Mouse (Mus musculus): Measurements from ENCODE around the gene Emx1. TPM values are rescaled to one million over a fixed set of nuclear protein-coding genes. Genes with fewer than 3 reads are reported as not detected.

Emx1 gene
- polyA plus RNA-seq, 1 experiment from 2014 or later: 57.5 TPM

GRCm38 (mm10) chr6:85223498-85224150 is 36.4 kb downstream of the Emx1 start:
- peak; percentile 13; the same call in 1 of the 2 replicates for ATAC-seq

GRCm38 (mm10) chr6:85224442-85224891 is 37.2 kb downstream of the Emx1 start:
- Histone ChIP-seq H3K4me2 (ENCODE audit: low read length) (no peak overlapping the region), H3K27ac (ENCODE audit: low read length) (no peak overlapping the region), H3K9ac (replicated peaks; ENCODE audit: low read depth, low read length) (no peak overlapping the region), H3K4me1 (replicated peaks; ENCODE audit: control insufficient read depth, insufficient read depth, low read length) (peaks cover 27% of the 10 kb centered on the region), H3K9me3 (ENCODE audit: control insufficient read depth, low read length) (no peaks in the 10 kb centered on the region), H3K4me3 (replicated peaks; ENCODE audit: low read length) (no peak overlapping the region), H3K36me3 (ENCODE audit: control insufficient read depth, insufficient read depth) (no peaks in the 10 kb centered on the region), H3K27me3 (replicated peaks; ENCODE audit: control insufficient read depth, insufficient read depth, low read length) (no peaks in the 10 kb centered on the region)
- 15% methylated on average over 15 of the region's 15 CpGs for WGBS
- ATAC-seq: peak; percentile 34

More at GRCm38 (mm10) chr6:85223498-85224150, 36.4 kb downstream of the Emx1 start:
- Histone ChIP-seq H3K9ac (replicated peaks; ENCODE audit: low read depth, low read length) (0 out of 2 replicates have a peak overlapping the region, but pooled peaks have one; percentile 30), H3K4me3 (replicated peaks; ENCODE audit: low read length) (no peak overlapping the region), H3K9me3 (ENCODE audit: control insufficient read depth, low read length) (no peaks in the 10 kb centered on the region), H3K4me1 (replicated peaks; ENCODE audit: control insufficient read depth, insufficient read depth, low read length) (peaks cover 35% of the 10 kb centered on the region), H3K27ac (ENCODE audit: low read length) (0 out of 2 replicates have a peak overlapping the region, but pooled peaks have one; percentile 3), H3K4me2 (ENCODE audit: low read length) (no peak overlapping the region), H3K27me3 (replicated peaks; ENCODE audit: control insufficient read depth, insufficient read depth, low read length) (no peaks in the 10 kb centered on the region), H3K36me3 (ENCODE audit: control insufficient read depth, insufficient read depth) (no peaks in the 10 kb centered on the region)
- 28% methylated on average over 14 of the region's 14 CpGs for WGBS

GRCm38 (mm10) chr6:85226570-85226969 is 39.3 kb downstream of the Emx1 start:
- H3K27me3 ChIP-seq (replicated peaks; ENCODE audit: control insufficient read depth, insufficient read depth, low read length): no peaks in the 10 kb centered on the region
- no peaks in the 10 kb centered on the region for H3K9me3 ChIP-seq (ENCODE audit: control insufficient read depth, low read length)
- H3K4me1 ChIP-seq (replicated peaks; ENCODE audit: control insufficient read depth, insufficient read depth, low read length): peaks cover 26% of the 10 kb centered on the region
- no peaks in the 10 kb centered on the region for H3K36me3 ChIP-seq (ENCODE audit: control insufficient read depth, insufficient read depth)
- no peak overlapping the region for H3K27ac ChIP-seq (ENCODE audit: low read length)
- H3K4me2 ChIP-seq (ENCODE audit: low read length): no peak overlapping the region
- ATAC-seq: peak; percentile 67
- WGBS: 21% methylated on average over 9 of the region's 9 CpGs
- H3K4me3 ChIP-seq (replicated peaks; ENCODE audit: low read length): no peak overlapping the region
- no peak overlapping the region for H3K9ac ChIP-seq (replicated peaks; ENCODE audit: low read depth, low read length)

- Histone ChIP-seq H3K36me3 (ENCODE audit: control insufficient read depth, insufficient read depth) (no peaks in the 10 kb centered on the region), H3K4me1 (replicated peaks; ENCODE audit: control insufficient read depth, insufficient read depth, low read length) (peaks cover 29% of the 10 kb centered on the region), H3K4me3 (replicated peaks; ENCODE audit: low read length) (no peak overlapping the region), H3K9ac (replicated peaks; ENCODE audit: low read depth, low read length) (no peak overlapping the region), H3K4me2 (ENCODE audit: low read length) (no peak overlapping the region), H3K27me3 (replicated peaks; ENCODE audit: control insufficient read depth, insufficient read depth, low read length) (no peaks in the 10 kb centered on the region), H3K27ac (ENCODE audit: low read length) (no peak overlapping the region), H3K9me3 (ENCODE audit: control insufficient read depth, low read length) (no peaks in the 10 kb centered on the region)
- 74% methylated on average over 2 of the region's 2 CpGs for WGBS
- ATAC-seq: no peak
These were observed 40.3 kb downstream of the Emx1 start for GRCm38 (mm10) chr6:85227520-85227919.

- ATAC-seq: no peak
- no peaks in the 10 kb centered on the region for H3K36me3 ChIP-seq (ENCODE audit: control insufficient read depth, insufficient read depth)
- 71% methylated on average over 3 of the region's 3 CpGs for WGBS
These were observed 43.5 kb downstream of the Emx1 start for GRCm38 (mm10) chr6:85230762-85231161.

GRCm38 (mm10) chr6:85231469-85231868 is 44.2 kb downstream of the Emx1 start:
- ATAC-seq: peak; percentile 43
- H3K4me1 ChIP-seq (replicated peaks; ENCODE audit: control insufficient read depth, insufficient read depth, low read length): peaks cover 18% of the 10 kb centered on the region

More at GRCm38 (mm10) chr6:85230762-85231161, 43.5 kb downstream of the Emx1 start:
- no peaks in the 10 kb centered on the region for H3K9me3 ChIP-seq (ENCODE audit: control insufficient read depth, low read length)
- H3K27ac ChIP-seq (ENCODE audit: low read length): no peak overlapping the region
- H3K4me3 ChIP-seq (replicated peaks; ENCODE audit: low read length): no peak overlapping the region
- H3K4me1 ChIP-seq (replicated peaks; ENCODE audit: control insufficient read depth, insufficient read depth, low read length): peaks cover 18% of the 10 kb centered on the region
- H3K27me3 ChIP-seq (replicated peaks; ENCODE audit: control insufficient read depth, insufficient read depth, low read length): no peaks in the 10 kb centered on the region
- no peak overlapping the region for H3K9ac ChIP-seq (replicated peaks; ENCODE audit: low read depth, low read length)
- H3K4me2 ChIP-seq (ENCODE audit: low read length): no peak overlapping the region

GRCm38 (mm10) chr6:85232045-85232444 is 44.8 kb downstream of the Emx1 start:
- H3K27ac ChIP-seq (ENCODE audit: low read length): no peak overlapping the region
- no peaks in the 10 kb centered on the region for H3K27me3 ChIP-seq (replicated peaks; ENCODE audit: control insufficient read depth, insufficient read depth, low read length)
- no peaks in the 10 kb centered on the region for H3K36me3 ChIP-seq (ENCODE audit: control insufficient read depth, insufficient read depth)
- H3K4me3 ChIP-seq (replicated peaks; ENCODE audit: low read length): no peak overlapping the region
- ATAC-seq: peak; percentile 43
- H3K4me2 ChIP-seq (ENCODE audit: low read length): no peak overlapping the region
- H3K4me1 ChIP-seq (replicated peaks; ENCODE audit: control insufficient read depth, insufficient read depth, low read length): peaks cover 23% of the 10 kb centered on the region
- H3K9me3 ChIP-seq (ENCODE audit: control insufficient read depth, low read length): no peaks in the 10 kb centered on the region
- no peak overlapping the region for H3K9ac ChIP-seq (replicated peaks; ENCODE audit: low read depth, low read length)
- WGBS: 20% methylated on average over 4 of the region's 4 CpGs

More at GRCm38 (mm10) chr6:85231469-85231868, 44.2 kb downstream of the Emx1 start:
- no peak overlapping the region for H3K27ac ChIP-seq (ENCODE audit: low read length)
- no peak overlapping the region for H3K4me2 ChIP-seq (ENCODE audit: low read length)
- no peaks in the 10 kb centered on the region for H3K36me3 ChIP-seq (ENCODE audit: control insufficient read depth, insufficient read depth)
- H3K27me3 ChIP-seq (replicated peaks; ENCODE audit: control insufficient read depth, insufficient read depth, low read length): no peaks in the 10 kb centered on the region
- no peak overlapping the region for H3K9ac ChIP-seq (replicated peaks; ENCODE audit: low read depth, low read length)
- 20% methylated on average over 6 of the region's 6 CpGs for WGBS
- H3K9me3 ChIP-seq (ENCODE audit: control insufficient read depth, low read length): no peaks in the 10 kb centered on the region
- H3K4me3 ChIP-seq (replicated peaks; ENCODE audit: low read length): no peak overlapping the region

- no peak overlapping the region for H3K4me3 ChIP-seq (replicated peaks; ENCODE audit: low read length)
- no peaks in the 10 kb centered on the region for H3K36me3 ChIP-seq (ENCODE audit: control insufficient read depth, insufficient read depth)
- 52% methylated on average over 7 of the region's 7 CpGs for WGBS
- H3K27me3 ChIP-seq (replicated peaks; ENCODE audit: control insufficient read depth, insufficient read depth, low read length): no peaks in the 10 kb centered on the region
- ATAC-seq: no peak
- H3K27ac ChIP-seq (ENCODE audit: low read length): no peak overlapping the region
- no peaks in the 10 kb centered on the region for H3K9me3 ChIP-seq (ENCODE audit: control insufficient read depth, low read length)
- no peak overlapping the region for H3K9ac ChIP-seq (replicated peaks; ENCODE audit: low read depth, low read length)
- peaks cover 33% of the 10 kb centered on the region for H3K4me1 ChIP-seq (replicated peaks; ENCODE audit: control insufficient read depth, insufficient read depth, low read length)
- no peak overlapping the region for H3K4me2 ChIP-seq (ENCODE audit: low read length)
These were observed 45.8 kb downstream of the Emx1 start for GRCm38 (mm10) chr6:85232836-85233623.

- no peak overlapping the region for H3K9ac ChIP-seq (replicated peaks; ENCODE audit: low read depth, low read length)
- ATAC-seq: no peak
These were observed 47.6 kb downstream of the Emx1 start for GRCm38 (mm10) chr6:85234796-85235195.

More at GRCm38 (mm10) chr6:85234796-85235195, 47.6 kb downstream of the Emx1 start:
- no peaks in the 10 kb centered on the region for H3K9me3 ChIP-seq (ENCODE audit: control insufficient read depth, low read length)
- WGBS: 33% methylated on average over 5 of the region's 5 CpGs
- no peaks in the 10 kb centered on the region for H3K36me3 ChIP-seq (ENCODE audit: control insufficient read depth, insufficient read depth)
- no peak overlapping the region for H3K27ac ChIP-seq (ENCODE audit: low read length)
- no peak overlapping the region for H3K4me2 ChIP-seq (ENCODE audit: low read length)
- no peaks in the 10 kb centered on the region for H3K27me3 ChIP-seq (replicated peaks; ENCODE audit: control insufficient read depth, insufficient read depth, low read length)
- H3K4me3 ChIP-seq (replicated peaks; ENCODE audit: low read length): no peak overlapping the region
- H3K4me1 ChIP-seq (replicated peaks; ENCODE audit: control insufficient read depth, insufficient read depth, low read length): peaks cover 40% of the 10 kb centered on the region
